Mouse (Mus musculus): ENCODE measurements around the gene Icam4.

Icam4 gene

DNA sequence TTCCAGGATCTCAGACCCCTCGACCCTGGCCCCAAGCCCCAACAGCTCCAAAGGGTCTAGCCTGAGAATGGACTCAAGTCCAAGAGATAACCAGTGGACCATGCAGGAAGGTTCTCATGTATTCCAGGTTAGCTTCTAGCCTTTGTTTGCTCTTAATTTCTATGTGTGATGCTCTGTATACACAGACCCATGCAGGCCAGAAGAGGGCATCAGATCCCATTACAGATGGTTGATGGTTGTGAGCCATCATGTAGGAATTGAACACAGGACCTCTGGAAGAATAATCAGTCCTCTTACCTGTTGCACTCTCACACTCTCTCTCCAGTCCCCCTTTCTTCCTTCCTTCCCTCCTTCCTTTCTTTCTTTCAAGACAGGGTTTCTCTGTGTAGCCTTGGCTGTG lies 16.8 kb upstream of the Icam4 start:
- WGBS: 58% methylated on average over 1 of the region's 1 CpGs

DNA sequence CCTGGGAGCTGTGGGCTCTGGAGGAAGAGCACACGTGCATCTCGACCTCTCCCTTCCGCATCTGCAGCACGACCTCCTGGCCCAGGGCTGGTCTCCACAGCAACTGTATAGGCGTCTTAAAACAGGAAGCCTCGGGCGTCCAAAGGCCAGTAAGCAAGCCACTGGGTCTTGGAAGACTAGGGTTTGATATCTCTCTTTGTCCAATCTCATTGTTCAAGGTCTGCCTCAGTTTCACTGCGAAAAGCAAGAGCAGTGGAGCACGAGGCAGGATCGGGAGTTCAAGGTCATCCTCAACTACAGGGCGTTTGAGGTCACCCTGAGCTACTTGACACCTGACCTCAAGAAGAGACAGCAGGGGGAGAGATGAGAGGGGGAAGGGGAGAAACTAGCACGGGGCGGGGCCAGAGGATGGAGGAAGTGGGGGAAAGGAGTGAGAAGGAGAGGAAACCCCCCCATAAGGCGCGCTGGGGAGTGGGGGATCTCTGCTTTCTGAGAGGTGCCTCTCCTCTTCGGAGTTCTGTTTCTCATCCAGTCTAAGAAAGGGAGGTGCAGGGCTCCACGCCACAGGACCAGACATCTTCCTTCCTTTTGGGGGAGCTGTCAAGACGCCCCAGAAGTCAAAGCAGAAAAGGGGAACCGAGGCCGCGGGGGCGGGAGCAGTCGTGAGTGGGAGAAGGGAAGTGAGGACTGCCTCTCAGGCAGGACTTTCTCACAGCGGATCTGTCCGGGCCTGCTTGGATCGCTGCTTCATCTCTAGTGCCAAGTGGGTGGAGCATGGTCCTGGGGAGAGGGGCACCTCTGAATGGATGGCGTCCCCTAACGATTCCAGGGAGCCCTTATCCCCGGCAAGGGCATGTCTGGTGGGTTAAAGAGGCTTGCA lies 14.2 kb upstream of the Icam4 start:
- WGBS: 16% methylated on average over 29 of the region's 29 CpGs

DNA sequence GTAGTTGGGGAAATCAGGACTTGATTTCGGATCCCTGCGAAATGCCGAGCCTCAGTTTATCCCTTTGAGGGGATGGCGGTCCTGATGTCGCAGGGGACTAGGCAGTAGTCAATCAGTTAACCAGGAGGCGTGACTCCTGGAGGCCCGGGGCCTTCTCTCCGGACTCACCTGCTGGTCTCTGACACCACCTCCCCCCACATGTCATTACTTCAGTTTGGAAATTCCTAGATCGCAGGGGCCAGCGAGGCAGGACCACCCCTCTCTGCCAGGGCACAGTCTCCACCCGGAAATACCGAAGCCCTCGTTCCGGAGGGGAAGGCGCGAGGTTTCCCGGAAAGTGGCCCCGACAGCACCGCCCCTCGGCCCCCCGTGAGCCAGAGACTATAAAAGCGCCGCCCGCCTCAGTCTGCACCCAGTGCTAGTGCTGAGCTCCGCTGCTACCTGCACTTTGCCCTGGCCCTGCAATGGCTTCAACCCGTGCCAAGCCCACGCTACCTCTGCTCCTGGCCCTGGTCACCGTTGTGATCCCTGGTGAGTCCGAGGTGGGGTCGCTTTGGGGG lies 13.5 kb upstream of the Icam4 start, which contains the start of gene Icam1:
Gene Icam1 (plus strand): TSS at position 415 of the 560 bp plus-strand sequence.
- WGBS: 2% methylated on average over 30 of the region's 30 CpGs

DNA sequence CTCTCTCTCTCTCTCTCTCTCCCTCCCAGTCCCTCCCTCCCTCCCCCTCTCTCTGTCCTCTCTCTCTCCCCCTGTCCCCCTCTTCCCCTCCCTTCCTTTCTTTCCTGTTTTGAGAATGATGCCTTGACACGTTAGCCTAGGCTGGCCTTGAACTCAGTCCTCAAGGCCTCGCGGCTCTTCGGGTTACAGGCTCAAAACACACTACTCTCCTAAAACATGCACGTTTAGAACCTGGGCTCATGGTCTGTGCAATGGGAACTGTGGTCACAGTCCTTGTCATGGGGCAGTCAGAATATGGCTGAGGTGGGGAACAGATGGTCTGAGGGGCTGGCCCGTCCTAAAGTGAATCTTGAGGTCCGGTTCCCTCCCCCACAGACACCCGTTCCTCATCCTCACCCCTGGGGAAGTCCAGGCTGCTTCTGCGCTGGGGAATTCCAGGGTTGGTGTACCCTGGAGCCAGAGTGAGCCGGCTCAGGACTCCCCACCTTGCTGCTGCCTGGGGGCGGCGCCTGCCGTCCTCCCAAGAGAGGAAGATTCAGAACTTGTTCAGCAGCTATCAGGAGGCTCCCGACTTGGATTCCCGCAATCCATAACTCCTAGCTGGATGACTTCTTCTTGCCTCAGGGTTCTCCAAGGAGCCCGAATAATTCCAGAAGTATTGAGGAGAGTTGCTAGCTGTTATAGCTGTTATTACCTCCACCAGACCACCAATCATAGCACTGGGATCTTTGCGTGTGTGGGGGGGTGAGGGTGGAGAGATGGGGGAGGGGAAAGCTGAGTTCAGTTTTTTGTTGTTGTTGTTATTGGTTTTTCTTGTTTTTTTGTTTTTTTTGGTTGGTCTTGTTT lies 12.6 kb upstream of the Icam4 start:
- WGBS: 11% methylated on average over 17 of the region's 17 CpGs

DNA sequence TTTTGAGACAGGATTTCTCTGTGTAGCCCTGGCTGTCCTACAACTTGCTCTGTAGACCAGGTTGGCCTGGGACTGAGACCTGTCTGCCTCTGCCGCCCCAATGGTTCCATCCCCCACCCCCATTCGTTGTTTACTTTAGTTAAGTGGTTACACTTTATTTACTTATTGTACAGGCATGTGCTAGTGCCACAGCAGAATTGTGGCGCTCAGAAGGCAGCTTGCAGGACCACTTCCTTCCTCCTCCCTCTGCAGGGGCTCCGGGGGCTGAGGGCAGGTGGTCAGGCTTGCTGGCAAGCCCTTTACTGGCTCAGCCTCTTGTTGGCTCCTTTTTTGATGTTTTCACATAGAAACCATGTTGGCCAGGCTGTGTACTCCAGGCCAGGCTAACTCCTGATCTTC lies 12.0 kb upstream of the Icam4 start:
- WGBS: 40% methylated on average over 4 of the region's 4 CpGs

DNA sequence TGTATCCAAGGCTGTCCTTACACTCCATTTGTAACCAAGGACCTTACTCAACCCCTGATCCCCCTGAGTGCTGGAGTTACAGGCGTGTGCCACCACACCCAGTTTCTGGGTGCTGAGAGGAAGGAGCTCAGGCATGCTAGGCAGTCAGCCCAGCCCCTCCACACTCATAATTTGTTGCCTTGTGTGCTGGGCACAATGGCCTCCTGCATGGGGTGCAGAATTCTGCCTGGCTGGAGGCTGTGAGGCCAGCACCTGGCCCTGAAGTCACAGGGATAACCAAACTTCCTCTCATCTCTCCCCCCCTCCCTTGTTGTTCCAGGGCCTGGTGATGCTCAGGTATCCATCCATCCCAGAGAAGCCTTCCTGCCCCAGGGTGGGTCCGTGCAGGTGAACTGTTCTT lies 10.6 kb upstream of the Icam4 start:
- WGBS: 88% methylated on average over 2 of the region's 2 CpGs

DNA sequence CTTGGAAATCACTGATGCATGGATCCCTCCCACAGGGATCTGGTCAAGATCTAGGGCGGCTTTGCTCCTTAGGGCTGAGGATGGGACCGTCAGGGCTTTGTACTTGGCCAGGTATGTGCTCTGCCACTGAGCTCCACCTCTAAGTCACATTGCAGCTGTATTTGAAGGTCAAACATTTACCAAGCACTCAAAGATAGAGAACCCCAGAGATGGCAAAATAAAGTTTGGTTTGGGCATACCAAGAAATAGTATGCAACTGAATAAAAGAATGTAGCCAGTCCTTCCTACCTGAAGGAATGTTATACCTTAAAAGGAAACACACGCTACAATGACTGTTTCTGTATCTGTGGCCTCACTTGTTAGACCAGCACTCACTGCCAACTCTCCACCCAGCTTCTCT lies 7.8 kb upstream of the Icam4 start:
- 89% methylated on average over 3 of the region's 3 CpGs for WGBS

DNA sequence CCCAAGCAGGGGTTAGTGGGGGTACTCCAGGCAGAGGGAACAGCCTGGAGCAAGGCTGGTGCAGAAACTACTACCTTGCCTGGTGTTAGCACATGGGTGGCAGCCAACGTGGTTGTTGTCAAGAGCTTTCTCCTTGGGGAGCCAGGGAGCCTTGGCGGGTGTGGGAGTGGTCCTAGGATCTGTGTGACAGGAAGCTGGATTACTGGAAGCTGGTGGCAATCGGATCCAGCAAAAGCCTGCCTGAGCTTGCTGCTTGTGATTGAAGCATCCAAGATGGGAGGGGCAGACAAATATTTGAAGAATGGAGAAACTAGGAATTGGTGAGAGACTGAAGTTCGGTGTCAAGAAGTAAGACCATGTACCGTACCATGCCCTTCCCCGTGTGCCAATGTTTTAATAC lies 6.9 kb upstream of the Icam4 start:
- 64% methylated on average over 6 of the region's 6 CpGs for WGBS

DNA sequence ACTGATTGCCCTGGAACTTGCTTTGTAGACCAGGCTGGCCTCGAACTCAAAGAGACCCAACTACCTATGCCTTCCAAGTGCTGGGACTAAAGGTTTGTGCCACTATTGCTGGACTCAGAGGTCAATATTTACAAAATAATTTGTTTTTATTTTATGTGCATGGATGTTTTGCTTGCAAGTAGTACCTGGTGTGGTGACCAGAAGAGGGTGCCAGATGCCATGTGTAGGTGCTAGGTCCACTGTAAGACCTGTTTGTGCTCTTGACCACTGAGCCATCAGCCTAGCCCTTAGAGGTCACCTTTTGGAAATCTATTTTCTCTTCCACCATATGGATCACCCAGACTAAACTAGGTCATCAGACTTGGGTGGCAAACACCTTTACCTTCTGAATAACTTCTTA lies 6.4 kb upstream of the Icam4 start:
- WGBS: 85% methylated on average over 1 of the region's 1 CpGs

DNA sequence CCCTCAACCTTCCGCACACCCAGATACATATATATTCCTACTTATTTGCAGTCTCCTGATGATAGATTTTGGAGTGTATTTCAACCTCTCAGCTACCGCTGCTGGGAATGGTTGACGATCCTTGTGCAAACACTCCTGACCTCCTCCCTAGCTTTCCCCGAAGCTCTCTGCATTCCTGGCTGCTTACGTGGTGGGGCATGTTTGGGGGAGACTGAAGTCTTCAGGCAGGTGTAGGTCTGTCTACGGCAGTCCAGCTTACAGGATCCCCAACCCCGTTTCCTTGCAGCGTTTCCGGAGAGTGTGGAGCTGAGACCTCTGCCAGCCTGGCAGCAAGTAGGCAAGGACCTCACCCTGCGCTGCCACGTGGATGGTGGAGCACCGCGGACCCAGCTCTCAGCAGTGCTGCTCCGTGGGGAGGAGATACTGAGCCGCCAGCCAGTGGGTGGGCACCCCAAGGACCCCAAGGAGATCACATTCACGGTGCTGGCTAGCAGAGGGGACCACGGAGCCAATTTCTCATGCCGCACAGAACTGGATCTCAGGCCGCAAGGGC lies 3.8 kb upstream of the Icam4 start:
- 82% methylated on average over 19 of the region's 19 CpGs for WGBS

DNA sequence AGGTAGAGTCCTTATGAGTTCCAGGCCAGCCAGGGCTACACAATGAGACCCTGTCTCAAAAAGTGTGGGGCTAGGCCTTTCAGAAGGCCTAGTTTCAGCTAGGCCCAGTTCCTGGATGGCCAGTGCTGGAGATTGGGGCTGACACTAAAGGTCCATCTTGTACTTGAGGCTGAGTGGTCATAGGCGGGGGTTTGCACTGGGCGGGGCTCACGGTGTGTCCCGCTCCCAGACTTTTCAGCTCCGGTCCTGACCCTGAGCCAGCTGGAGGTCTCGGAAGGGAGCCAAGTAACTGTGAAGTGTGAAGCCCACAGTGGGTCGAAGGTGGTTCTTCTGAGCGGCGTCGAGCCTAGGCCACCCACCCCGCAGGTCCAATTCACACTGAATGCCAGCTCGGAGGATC lies 2.3 kb upstream of the Icam4 start:
- WGBS: 82% methylated on average over 12 of the region's 12 CpGs

DNA sequence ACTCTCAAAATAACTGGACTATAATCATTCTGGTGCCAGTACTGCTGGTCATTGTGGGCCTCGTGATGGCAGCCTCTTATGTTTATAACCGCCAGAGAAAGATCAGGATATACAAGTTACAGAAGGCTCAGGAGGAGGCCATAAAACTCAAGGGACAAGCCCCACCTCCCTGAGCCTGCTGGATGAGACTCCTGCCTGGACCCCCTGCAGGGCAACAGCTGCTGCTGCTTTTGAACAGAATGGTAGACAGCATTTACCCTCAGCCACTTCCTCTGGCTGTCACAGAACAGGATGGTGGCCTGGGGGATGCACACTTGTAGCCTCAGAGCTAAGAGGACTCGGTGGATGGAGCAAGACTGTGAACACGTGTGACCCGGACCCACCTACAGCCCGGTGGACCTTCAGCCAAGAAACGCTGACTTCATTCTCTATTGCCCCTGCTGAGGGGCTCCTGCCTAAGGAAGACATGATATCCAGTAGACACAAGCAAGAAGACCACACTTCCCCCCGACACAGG lies 1.3 kb upstream of the Icam4 start:
- WGBS: 66% methylated on average over 8 of the region's 8 CpGs

DNA sequence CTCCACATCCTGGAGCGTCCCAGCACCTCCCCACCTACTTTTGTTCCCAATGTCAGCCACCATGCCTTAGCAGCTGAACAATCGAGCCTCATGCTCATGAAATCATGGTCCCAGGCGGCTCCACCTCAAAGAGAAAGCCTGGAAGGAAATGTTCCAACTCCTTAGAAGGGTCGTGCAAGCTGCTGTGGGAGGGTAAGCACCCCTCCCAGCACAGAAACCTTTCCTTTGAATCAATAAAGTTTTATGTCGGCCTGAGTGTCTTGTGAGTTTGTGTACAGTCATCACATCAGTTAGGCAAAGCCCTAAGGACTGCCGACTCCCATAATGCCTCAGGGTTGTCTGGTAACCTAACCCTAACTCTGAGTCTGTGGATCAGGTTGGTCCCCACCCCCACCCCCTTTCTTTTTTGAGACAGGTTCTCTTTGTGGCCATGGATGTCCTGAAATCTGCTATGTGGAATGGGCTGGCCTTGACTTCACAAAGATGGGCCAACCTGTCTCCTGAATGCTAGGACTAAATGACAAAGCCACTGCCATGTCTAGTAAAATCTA lies 538 bp upstream of the Icam4 start:
- WGBS: 81% methylated on average over 6 of the region's 6 CpGs

DNA sequence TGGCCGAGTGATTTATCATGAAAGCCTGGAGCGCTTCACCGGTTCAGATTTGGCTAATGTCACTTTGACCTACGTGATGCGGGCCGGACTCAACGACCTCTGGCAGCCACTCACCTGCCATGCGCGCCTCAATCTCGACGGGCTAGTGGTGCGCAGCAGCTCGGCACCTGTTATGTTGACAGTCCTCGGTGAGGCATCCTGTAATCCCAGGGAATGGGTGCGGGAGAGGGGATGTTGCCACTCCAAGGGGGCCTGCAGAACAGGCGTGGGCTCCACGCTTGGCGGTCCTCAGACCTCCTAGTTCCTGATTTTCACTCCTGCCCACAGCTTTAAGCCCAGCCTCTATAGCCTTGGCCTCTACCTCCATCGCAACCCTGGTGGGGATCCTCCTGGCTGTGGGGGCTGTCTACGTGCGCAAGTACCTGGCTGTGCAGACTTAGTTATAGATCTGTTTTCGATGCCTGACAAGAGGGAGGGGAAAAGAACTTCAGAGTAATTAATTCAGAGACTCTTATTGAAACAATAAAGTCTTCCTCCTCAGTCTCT lies 955 bp downstream of the Icam4 start:
- WGBS: 29% methylated on average over 22 of the region's 22 CpGs

DNA sequence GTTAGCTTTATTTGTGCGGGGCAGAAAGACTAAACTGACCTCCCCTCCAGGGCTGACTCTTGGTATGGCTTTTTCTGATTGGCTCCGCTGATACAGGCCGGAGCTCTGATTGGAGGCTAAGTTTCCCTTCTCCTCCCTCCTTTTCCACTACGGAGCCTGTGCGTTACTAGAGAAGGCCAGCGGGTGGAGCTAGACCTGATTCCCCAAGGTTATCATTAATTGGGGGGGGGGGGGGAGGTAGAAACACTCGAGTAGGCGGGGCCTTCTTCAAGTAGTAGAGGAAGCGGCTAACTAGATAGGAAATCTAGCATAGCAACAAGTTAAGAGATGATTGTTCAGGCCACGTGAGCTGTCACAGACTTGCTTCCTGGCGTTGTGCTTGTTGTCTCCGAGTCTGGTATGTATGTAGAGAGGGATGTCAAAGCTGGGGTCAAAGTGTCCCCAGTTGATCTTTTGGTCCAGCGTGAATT lies 1.6 kb downstream of the Icam4 start:
- WGBS: 1% methylated on average over 13 of the region's 13 CpGs

DNA sequence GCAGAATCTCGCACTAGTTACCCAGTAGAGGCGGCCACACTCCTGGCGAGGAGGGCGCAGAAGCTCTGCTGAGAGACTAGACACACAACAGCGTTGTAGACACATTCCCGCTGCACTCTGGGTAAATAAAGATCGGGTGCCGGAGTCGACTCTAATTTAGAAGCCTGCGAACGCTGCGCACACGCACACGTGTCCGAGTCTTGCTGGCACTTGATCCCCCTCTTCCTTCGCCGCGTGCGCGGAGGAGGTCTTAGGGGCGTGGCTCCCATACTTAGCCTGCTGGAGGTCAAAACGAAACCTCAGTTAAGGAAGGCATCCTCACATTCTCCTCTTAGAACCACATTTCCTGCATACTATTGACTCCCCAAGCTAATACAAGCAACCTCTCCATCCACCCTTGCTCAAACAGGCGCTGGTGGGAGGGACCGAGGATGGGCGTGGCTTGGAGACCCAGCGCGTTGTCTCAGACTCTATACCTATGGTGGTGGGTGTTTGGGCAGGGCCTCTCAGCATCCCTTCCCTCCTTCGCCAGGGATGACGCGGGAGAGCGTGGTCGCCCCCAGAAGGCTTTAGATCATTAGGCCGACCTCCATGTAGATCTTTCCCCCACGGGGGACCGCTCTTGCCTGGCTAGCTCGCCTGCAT lies 2.2 kb downstream of the Icam4 start:
- under 1% methylated on average over 36 of the region's 36 CpGs for WGBS

DNA sequence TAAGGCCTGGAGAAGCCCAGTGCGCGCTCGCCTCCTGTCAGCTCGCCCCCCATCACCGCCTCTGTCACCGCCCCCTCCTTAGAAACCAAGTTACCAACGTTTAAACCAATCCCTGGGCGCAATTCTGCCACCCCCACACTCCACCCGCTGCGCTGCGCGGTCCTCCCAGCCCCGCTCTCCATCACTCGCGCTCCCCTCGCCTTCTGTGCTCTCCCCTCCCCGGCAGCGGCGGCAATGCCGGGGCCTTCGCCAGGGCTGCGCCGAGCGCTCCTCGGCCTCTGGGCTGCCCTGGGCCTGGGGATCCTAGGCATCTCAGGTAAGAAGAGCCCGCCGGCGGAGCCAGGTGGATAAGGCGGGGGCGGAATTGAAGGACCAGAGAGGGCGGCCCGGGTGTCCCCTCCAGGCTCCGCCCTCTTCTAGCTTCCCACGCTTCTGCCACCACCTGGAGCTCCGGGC lies 2.8 kb downstream of the Icam4 start, which contains the start of gene Icam5:
Gene Icam5 (plus strand): TSS at position 178 of the 456 bp plus-strand sequence.
- WGBS: under 1% methylated on average over 34 of the region's 35 CpGs

DNA sequence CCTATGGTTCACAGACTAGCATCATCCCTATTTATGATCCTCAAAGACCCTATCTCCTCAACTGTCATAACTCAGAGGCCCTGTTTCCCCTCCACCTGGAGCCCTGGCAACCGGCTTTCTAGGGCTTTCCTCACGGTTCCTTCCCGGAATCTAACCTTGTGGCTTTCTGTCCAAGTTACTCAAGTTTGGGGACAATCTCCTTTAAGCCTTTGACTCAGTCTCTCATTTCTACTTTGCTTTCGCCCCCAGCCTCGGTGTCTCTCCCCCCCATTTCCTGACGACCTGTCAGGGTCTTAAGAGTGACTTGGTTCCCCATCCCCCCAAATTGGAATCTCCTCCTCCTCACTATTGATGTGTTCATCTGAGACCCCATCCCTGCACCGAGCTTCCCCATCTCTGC lies 3.3 kb downstream of the Icam4 start:
- 2% methylated on average over 7 of the region's 7 CpGs for WGBS

DNA sequence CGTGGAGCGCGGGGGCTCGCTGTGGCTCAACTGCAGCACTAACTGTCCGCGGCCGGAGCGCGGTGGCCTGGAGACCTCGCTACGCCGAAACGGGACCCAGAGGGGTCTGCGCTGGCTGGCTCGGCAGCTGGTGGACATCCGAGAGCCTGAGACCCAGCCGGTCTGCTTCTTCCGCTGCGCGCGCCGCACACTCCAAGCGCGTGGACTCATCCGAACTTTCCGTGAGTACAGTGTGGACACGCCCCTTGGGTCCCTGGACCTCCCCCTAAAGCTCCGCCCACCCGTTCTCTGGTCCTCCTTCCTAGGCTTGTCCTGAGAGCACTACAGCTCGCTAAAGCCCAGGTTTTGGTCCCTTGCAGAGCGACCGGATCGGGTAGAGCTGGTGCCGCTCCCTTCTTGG lies 4.0 kb downstream of the Icam4 start:
- under 1% methylated on average over 34 of the region's 34 CpGs for WGBS

DNA sequence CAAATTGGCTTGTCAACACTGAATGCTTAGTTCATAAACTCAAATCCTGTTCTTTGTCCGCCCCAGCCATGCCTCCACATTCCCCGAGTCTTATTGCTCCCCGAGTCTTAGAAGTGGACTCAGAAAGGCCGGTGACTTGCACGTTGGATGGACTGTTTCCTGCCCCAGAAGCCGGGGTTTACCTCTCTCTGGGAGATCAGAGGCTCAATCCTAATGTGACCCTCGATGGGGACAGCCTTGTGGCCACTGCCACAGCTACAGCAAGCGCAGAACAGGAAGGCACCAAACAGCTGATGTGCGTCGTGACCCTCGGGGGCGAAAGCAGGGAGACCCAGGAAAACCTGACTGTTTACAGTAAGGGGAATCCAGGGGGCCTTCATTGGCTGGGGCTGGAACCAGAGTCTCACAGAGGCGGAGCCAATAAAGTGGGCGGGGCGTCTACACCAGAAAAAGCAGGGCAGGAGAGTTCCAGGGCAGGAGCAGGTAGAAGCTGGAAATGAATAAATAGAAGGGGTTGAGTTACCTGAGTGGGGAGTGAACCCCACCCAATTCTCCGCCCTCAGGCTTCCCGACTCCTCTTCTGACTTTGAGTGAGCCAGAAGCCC lies 5.4 kb downstream of the Icam4 start:
- WGBS: 36% methylated on average over 17 of the region's 17 CpGs

Measured in cerebral cortex, adult 2 months (tissue).